Mouse (Mus musculus): ENCODE data around the gene Lhfp. TPM values are rescaled to one million over a fixed set of nuclear protein-coding genes. Genes with fewer than 3 reads are reported as not detected.

Gene Lhfp
- polyA plus RNA-seq, 1 experiment from 2014 or later: 67.6 TPM

DNA sequence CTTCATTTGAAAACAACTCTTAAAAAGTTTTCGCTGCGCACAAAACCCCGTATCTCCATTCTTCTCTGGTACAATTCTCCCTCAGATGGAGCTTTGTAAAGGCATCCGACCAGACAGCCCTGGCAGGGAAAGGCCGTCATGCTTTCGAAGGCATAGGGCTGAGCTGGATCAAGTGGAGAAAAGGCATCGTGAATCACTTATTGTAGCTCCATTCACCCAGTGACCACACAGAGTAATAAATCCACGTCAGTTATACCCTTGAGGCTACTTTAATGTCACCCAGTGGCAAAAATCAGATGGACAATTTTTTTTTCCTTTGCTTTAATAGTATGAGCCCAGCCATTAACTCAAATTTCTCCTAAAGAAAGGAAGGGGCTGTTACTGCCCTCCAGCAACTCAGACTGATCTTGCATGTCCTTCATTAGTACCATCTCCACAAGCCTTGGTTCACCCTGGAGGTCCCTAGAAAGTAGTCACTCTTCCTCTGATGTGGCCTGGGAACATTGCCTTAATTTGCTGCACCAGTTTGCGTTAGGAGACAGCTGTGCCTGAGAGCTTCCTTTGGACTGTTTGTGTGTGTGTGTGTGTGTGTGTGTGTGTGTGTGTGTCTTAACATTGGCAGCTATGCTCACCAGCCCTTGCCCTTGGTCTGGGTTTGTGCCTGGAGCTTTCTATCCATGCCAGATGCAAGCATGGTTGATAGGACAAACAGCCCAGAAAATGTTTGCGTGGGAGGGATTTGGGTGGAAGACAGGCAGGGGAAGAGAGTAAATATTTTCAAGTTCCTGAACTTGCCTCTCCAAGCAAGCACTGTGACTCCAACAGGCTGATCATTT is 169.6 kb downstream of the Lhfp start:
- peaks cover 36% of the 10 kb centered on the region for H3K4me1 ChIP-seq (replicated peaks)
- 23% methylated on average over 10 of the region's 10 CpGs for WGBS
- H3K4me3 ChIP-seq: no peak overlapping the region
- H3K9me3 ChIP-seq: no peaks in the 10 kb centered on the region
- H3K4me2 ChIP-seq: no peak overlapping the region
- H3K9ac ChIP-seq: no peak overlapping the region
- no peaks in the 10 kb centered on the region for H3K36me3 ChIP-seq
- peak overlapping the region; percentile 49; the same call in 1 of the 2 replicates for H3K27ac ChIP-seq
- no peak for ATAC-seq (ENCODE audit: low FRiP score)
- H3K27me3 ChIP-seq: no peaks in the 10 kb centered on the region

- no peaks in the 10 kb centered on the region for H3K9me3 ChIP-seq
- no peak overlapping the region for H3K4me2 ChIP-seq
- no peak for ATAC-seq (ENCODE audit: low FRiP score)
- H3K36me3 ChIP-seq: no peaks in the 10 kb centered on the region
- no peaks in the 10 kb centered on the region for H3K27me3 ChIP-seq
- H3K27ac ChIP-seq: no peak overlapping the region
- H3K4me1 ChIP-seq (replicated peaks): peaks cover 31% of the 10 kb centered on the region
- no peak overlapping the region for H3K9ac ChIP-seq
- WGBS: 90% methylated on average over 2 of the region's 2 CpGs
- H3K4me3 ChIP-seq: no peak overlapping the region
Measured at GRCm38 (mm10) chr3:53212599-53212998, 171.3 kb downstream of the Lhfp start.

DNA sequence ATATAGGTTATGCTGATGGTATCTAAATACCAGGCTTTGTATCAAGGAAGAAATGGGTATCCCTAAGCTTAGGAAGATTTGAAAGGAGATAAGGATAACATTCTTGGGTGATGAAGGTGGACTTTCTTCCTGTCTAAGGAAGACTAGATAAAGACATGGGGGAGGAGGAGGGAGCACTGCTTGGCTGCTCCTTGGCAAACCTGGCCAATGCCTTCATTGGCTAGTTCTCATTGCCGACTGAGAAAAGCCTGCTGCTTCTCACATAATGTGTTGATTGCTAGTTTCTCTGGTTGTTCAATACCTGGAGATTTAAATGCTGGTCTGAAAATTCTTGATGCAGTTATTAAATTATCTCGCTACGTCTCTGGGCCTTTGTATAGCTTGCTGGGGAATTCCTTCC is 172.0 kb downstream of the Lhfp start:
- H3K4me3 ChIP-seq: no peak overlapping the region
- H3K4me2 ChIP-seq: no peak overlapping the region
- H3K36me3 ChIP-seq: no peaks in the 10 kb centered on the region
- peaks cover 35% of the 10 kb centered on the region for H3K4me1 ChIP-seq (replicated peaks)
- no peak for ATAC-seq (ENCODE audit: low FRiP score)
- no peak overlapping the region for H3K27ac ChIP-seq
- H3K9ac ChIP-seq: no peak overlapping the region
- no peaks in the 10 kb centered on the region for H3K9me3 ChIP-seq
- no peaks in the 10 kb centered on the region for H3K27me3 ChIP-seq
- WGBS: 77% methylated on average over 3 of the region's 3 CpGs

GRCm38 (mm10) chr3:53213746-53214271 is 172.5 kb downstream of the Lhfp start:
- no peak overlapping the region for H3K9ac ChIP-seq
- peaks cover 35% of the 10 kb centered on the region for H3K4me1 ChIP-seq (replicated peaks)
- no peak overlapping the region for H3K4me2 ChIP-seq
- no peaks in the 10 kb centered on the region for H3K9me3 ChIP-seq
- H3K4me3 ChIP-seq: no peak overlapping the region
- H3K27me3 ChIP-seq: no peaks in the 10 kb centered on the region
- 47% methylated on average over 7 of the region's 7 CpGs for WGBS
- ATAC-seq (ENCODE audit: low FRiP score): no peak
- no peaks in the 10 kb centered on the region for H3K36me3 ChIP-seq
- H3K27ac ChIP-seq: 0 out of 2 replicates have a peak overlapping the region, but pooled peaks have one; percentile 13

- WGBS: 63% methylated on average over 4 of the region's 4 CpGs
- Histone ChIP-seq H3K9me3 (no peaks in the 10 kb centered on the region), H3K4me1 (replicated peaks) (peaks cover 33% of the 10 kb centered on the region), H3K9ac (no peak overlapping the region), H3K4me2 (no peak overlapping the region), H3K36me3 (no peaks in the 10 kb centered on the region), H3K27me3 (no peaks in the 10 kb centered on the region), H3K4me3 (no peak overlapping the region), H3K27ac (no peak overlapping the region)
- no peak for ATAC-seq (ENCODE audit: low FRiP score)
Measured at GRCm38 (mm10) chr3:53214386-53214785, 173.1 kb downstream of the Lhfp start.

DNA sequence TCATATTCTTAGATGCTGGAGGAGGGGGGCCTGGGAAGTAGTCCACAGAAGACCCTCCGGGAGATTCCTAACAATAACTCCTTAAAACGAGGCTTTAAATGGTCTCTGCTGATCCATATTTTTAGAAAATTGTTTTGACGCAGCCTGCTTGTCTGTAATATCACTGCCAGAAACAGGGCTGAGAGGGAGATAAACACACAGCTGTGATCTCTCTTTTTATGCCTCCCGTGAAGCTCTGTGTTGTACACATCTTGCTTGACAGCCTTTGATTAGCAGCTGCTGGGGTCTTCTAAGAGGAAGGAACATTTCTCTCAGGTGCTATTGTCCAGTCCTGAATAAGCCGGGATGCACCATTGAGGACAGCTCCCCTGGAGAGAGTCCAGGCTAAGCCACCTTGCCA is 176.4 kb downstream of the Lhfp start:
- Histone ChIP-seq H3K4me1 (replicated peaks) (peaks cover 26% of the 10 kb centered on the region), H3K4me3 (no peak overlapping the region), H3K36me3 (no peaks in the 10 kb centered on the region), H3K27me3 (no peaks in the 10 kb centered on the region), H3K27ac (peak overlapping the region; percentile 15), H3K4me2 (no peak overlapping the region), H3K9me3 (no peaks in the 10 kb centered on the region), H3K9ac (no peak overlapping the region)
- ATAC-seq (ENCODE audit: low FRiP score): no peak
- 72% methylated on average over 5 of the region's 5 CpGs for WGBS

DNA sequence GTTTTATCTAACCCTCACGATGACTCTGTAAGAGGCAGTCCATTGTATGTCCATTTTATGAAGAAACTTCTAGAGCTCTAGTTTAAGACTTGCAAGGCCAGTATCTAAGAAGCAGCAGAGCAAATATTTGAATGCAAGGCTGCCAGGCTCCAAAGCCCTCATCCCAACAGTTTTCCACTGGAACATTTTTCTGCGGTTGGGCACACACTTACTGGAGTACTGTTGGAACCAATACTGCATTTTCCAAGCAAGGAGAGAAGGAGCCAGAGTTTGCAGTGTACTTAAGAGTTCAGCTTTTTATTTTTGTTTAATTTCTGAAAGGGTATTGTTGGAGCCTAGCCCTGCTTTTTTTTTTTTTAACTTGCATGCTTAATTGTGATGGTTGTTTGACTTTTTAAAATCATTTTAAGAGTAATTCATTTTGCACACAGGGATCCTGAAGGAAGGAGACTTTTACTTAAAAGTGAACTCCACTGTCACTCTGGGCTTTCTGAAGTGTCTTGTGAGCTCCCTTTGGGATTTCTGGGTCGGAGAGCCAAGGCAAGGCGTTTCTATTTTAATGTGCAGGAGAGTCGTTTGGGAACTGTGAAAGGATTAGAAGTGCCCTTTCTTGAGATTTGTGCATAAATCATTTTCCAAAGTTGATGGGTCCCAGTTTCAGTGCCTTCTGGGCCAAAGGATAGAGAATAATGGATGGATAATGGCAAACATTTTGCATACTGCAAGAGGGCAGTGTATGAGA is 180.4 kb downstream of the Lhfp start:
- no peak overlapping the region for H3K4me3 ChIP-seq
- H3K27ac ChIP-seq: no peak overlapping the region; the same call in 1 of the 2 replicates
- no peak for ATAC-seq (ENCODE audit: low FRiP score)
- no peaks in the 10 kb centered on the region for H3K9me3 ChIP-seq
- H3K4me2 ChIP-seq: no peak overlapping the region
- WGBS: 73% methylated on average over 5 of the region's 5 CpGs
- H3K36me3 ChIP-seq: no peaks in the 10 kb centered on the region
- H3K9ac ChIP-seq: no peak overlapping the region
- H3K27me3 ChIP-seq: no peaks in the 10 kb centered on the region
- peaks cover 22% of the 10 kb centered on the region; the same call in 1 of the 2 replicates for H3K4me1 ChIP-seq (replicated peaks)

DNA sequence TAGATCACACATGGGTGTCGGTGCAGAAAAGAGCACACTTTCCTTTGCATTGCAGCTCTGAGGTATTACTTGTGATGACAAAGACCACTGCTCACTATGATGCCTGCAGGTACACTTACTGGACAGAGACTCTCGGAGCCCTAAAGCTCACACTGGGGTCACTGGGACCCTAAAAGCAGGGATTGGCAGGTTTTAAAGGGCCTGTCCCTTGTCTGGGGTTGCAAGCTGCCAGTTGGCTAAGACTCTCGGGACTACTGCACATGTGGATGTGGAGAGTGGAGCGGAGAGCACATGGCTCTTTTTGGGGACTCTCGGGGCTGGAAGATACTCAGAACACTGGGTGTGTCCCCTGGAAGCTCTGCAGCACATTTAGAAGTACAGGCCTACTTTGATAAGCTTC is 182.8 kb downstream of the Lhfp start:
- no peak for ATAC-seq (ENCODE audit: low FRiP score)
- no peak overlapping the region for H3K27ac ChIP-seq
- H3K4me2 ChIP-seq: no peak overlapping the region
- 89% methylated on average over 5 of the region's 5 CpGs for WGBS
- no peaks in the 10 kb centered on the region for H3K9me3 ChIP-seq
- H3K4me3 ChIP-seq: no peak overlapping the region
- no peaks in the 10 kb centered on the region for H3K27me3 ChIP-seq
- no peaks in the 10 kb centered on the region for H3K36me3 ChIP-seq
- H3K9ac ChIP-seq: no peak overlapping the region
- H3K4me1 ChIP-seq (replicated peaks): 0 out of 2 replicates have a peak, but pooled peaks cover 13% of the 10 kb centered on the region

DNA sequence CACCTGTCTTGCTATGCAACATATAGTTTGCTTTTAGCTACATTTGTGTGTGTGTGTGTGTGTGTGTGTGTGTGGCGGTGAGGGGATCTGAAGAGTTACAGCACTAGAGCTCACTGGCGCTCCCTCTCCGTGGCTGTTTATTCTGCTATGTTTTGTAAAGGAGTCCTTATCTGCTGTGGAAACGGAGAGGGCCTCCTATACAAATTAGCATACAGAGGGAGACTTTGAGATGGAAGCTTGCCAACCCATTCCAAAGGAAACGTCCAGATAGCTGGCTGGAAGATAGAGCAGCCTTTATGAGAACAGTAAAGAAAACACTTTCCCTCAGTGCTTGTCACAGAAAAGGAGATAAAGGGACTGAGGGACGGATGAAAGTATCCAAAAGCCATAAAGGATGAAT is 184.4 kb downstream of the Lhfp start:
- peak overlapping the region; percentile 31; the same call in 1 of the 2 replicates for H3K27ac ChIP-seq

GRCm38 (mm10) chr3:53226223-53226622 is 184.9 kb downstream of the Lhfp start:
- Histone ChIP-seq H3K9me3 (no peaks in the 10 kb centered on the region), H3K4me3 (no peak overlapping the region), H3K27ac (peak overlapping the region; percentile 55; the same call in 1 of the 2 replicates), H3K9ac (no peak overlapping the region), H3K4me2 (no peak overlapping the region), H3K4me1 (replicated peaks) (0 out of 2 replicates have a peak, but pooled peaks cover 9% of the 10 kb centered on the region), H3K36me3 (no peaks in the 10 kb centered on the region), H3K27me3 (no peaks in the 10 kb centered on the region)
- 54% methylated on average over 6 of the region's 6 CpGs for WGBS
- no peak for ATAC-seq (ENCODE audit: low FRiP score)

More for the DNA sequence above, 184.4 kb downstream of the Lhfp start:
- 33% methylated on average over 6 of the region's 6 CpGs for WGBS
- H3K4me2 ChIP-seq: no peak overlapping the region
- peak; percentile 54 for ATAC-seq (ENCODE audit: low FRiP score)
- no peaks in the 10 kb centered on the region for H3K27me3 ChIP-seq
- no peak overlapping the region for H3K9ac ChIP-seq
- no peaks in the 10 kb centered on the region for H3K9me3 ChIP-seq
- H3K4me3 ChIP-seq: no peak overlapping the region
- H3K36me3 ChIP-seq: no peaks in the 10 kb centered on the region
- H3K4me1 ChIP-seq (replicated peaks): 0 out of 2 replicates have a peak, but pooled peaks cover 12% of the 10 kb centered on the region

DNA sequence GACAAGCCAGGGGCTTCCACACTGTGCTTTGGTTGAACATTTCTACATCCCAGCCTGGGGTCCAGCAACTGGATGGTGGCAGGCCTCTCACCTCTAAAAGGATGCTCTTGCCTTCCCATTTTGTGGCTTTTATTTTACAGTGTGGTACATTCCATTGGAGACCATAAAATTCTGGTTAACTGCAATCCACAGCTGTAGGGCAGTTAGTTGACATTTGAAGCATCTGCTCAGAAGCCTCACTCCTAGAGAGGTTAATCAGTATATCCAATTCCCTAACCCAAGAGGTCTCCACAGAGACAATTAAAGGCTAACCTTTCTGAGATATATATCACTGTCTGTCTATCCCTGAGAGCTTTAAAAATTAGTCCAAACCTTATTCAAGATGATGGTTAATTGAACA is 186.5 kb downstream of the Lhfp start:
- H3K27me3 ChIP-seq: no peaks in the 10 kb centered on the region
- no peak overlapping the region for H3K9ac ChIP-seq
- H3K9me3 ChIP-seq: no peaks in the 10 kb centered on the region
- no peak for ATAC-seq (ENCODE audit: low FRiP score)
- no peak overlapping the region for H3K4me2 ChIP-seq
- 0 out of 2 replicates have a peak, but pooled peaks cover 9% of the 10 kb centered on the region for H3K4me1 ChIP-seq (replicated peaks)
- no peaks in the 10 kb centered on the region for H3K36me3 ChIP-seq
- H3K27ac ChIP-seq: no peak overlapping the region
- no peak overlapping the region for H3K4me3 ChIP-seq

DNA sequence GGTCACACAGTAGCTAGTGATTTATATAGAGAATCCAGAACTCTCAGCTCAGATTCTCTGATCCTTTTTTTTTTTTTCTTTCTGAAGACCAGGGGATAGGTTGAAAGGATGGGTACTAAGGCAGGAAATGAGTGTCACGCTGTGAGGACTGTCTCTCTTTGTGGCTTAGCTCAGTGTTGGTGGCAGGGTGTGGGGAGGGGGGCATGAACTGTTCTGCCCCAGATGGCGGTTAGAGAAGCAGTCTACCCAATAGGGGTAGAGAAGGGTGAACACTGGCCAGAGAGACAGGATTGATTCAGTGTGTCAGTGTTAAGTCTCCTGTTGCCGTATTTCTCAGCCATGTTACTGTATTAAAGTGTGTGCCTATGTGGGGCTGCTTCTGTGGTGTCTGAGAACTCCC is 189.2 kb downstream of the Lhfp start:
- Histone ChIP-seq H3K27ac (no peak overlapping the region), H3K4me3 (no peak overlapping the region)
- WGBS: 52% methylated on average over 3 of the region's 3 CpGs

More for the DNA sequence above, 189.2 kb downstream of the Lhfp start:
- no peak for ATAC-seq (ENCODE audit: low FRiP score)
- Histone ChIP-seq H3K9me3 (no peaks in the 10 kb centered on the region), H3K27me3 (no peaks in the 10 kb centered on the region), H3K36me3 (no peaks in the 10 kb centered on the region), H3K4me1 (replicated peaks) (0 out of 2 replicates have a peak, but pooled peaks cover 4% of the 10 kb centered on the region), H3K9ac (no peak overlapping the region), H3K4me2 (no peak overlapping the region)
